Mouse (Mus musculus) T-helper 2 cell (primary cell): ENCODE results near the gene Srrm2.
"Not testable (repeated sequence)": the region's sequence is repeated elsewhere in the genome, so short reads cannot be mapped to it uniquely, and the experiment has no call there.

ENCODE experiments used
- in situ Hi-C: fragments of 300-600 bp; cut with MboI, MseI; formaldehyde crosslinking; loops from one replicate; pipeline ENCODE4 v1.15.1; 2025; ENCODE audit warnings: high pct_unique_total_duplicates

The Srrm2 gene

GRCm38 (mm10) chr17:23762976-23763375 lies 27.4 kb upstream of the Srrm2 start:
- in situ Hi-C loops, result no loop called here

- in situ Hi-C loops, result no loop called here
Measured at GRCm38 (mm10) chr17:23770493-23770892, 19.8 kb upstream of the Srrm2 start.

DNA sequence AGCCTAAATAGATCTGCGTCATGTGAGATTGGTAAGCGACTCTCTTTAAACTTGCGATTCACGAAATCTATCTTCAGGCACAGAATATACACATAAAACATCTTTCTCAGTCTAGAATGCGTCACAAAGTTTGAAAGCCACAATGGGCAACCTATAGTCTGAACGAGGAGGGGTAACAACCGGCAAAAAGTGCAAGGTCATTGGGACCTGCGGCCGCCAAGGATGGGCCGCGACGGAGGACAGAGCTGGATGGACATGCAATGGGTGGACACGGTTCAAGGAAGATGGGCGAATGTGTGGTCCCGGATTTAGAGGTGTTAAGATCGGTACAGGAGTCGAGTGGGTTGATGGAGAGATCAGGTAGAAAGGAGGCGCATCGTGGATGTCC lies 19.4 kb upstream of the Srrm2 start:
- in situ Hi-C loops, result no loop called here

GRCm38 (mm10) chr17:23771284-23772218 lies 18.8 kb upstream of the Srrm2 start, which contains the start of gene Flywch1:
Gene Flywch1, minus strand, starts transcription at chr17:23771602.
- in situ Hi-C loops, result no loop called here

DNA sequence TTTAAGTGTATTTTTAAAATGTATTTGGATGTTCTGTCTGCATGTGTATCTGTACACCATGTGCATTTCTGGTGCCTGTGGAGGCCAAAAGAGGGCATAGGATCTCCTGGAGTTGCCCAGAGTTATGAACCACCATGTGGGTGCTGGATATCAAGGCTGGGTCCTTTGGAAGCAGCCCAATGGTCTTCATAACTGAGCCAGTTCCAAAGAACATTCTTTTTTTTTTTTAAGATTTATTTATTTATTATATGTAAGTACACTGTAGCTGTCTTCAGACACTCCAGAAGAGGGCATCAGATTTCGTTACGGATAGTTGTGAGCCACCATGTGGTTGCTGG lies 18.1 kb upstream of the Srrm2 start:
- in situ Hi-C loops, result not testable (repeated sequence)

DNA sequence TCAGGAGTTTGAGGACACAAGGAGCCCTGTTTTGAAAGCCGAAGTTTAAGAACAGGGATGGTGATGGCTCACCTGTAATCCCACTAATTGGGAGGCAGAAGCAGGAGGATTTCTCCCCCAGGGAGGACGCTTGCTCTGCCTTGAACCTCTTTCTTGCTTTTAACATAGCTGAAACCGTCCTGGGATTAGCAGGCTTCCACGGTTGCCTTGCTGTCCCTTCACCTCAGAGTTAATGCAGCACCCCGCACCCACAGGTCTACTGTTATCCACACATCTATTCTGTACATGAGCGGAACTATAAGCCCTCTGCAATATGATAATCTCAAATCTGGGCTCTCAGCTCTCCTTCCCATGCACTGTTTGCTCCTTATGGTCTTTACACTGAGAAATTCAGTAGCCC lies 16.7 kb upstream of the Srrm2 start:
- in situ Hi-C loops, result no loop called here

- in situ Hi-C loops, result no loop called here
Measured at GRCm38 (mm10) chr17:23774090-23774489, 16.2 kb upstream of the Srrm2 start.

- in situ Hi-C loops, result loop anchor here (5.0 kb wide), 1 partner anchor 76 kb away; no protein-coding TSS in a partner anchor
Measured at GRCm38 (mm10) chr17:23776216-23776615, 14.1 kb upstream of the Srrm2 start.

GRCm38 (mm10) chr17:23777141-23777540 lies 13.2 kb upstream of the Srrm2 start:
- in situ Hi-C loops, result loop anchor here (5.0 kb wide), 1 partner anchor 75 kb away; no protein-coding TSS in a partner anchor

DNA sequence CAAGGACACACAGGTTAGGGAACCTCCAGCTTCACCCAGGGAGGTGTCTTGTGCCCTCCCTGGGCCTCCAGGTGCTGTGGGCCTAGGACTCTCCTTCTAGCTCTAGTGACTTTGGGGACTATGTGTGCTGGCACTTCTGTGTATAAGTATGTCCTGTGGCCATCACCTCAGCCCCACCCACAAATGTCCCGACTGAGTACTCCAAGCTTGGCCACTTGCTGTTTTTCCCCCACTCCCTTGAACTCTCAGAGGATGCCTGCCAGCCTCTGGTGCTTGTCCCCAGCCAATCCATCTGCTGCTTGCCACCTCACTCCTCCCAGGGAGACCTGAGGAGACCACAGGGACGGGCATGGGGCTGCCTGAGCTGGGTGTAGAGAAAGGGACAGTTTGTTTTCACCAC lies 11.9 kb upstream of the Srrm2 start:
- in situ Hi-C loops, result loop anchor here (5.0 kb wide), 1 partner anchor 74 kb away; no protein-coding TSS in a partner anchor

- in situ Hi-C loops, result no loop called here
Measured at GRCm38 (mm10) chr17:23783352-23783751, 7.0 kb upstream of the Srrm2 start.

GRCm38 (mm10) chr17:23785561-23786471 lies 4.5 kb upstream of the Srrm2 start, which contains the start of gene Flywch2:
Gene Flywch2, minus strand, starts transcription at chr17:23786081.
- in situ Hi-C loops, result no loop called here

- in situ Hi-C loops, result no loop called here
Measured at GRCm38 (mm10) chr17:23786510-23786931, 3.8 kb upstream of the Srrm2 start.

DNA sequence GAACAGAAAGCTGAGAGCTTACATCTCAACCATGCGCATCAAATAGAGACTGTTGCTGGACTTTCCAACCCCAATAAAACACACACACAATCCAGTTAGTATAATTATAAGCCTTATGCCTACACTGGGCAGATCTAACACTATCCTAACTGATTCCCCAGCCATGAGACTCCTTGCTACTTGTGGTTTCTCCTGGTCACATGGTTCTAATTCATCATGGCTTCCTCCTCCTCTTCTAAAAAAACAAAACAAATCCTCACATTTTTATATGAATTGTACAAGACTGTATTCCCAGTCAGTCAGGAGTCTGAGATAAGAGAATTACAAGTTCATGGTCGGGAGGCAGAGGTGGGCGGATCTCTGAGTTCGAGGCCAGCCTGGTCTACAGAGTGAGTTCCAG lies 1.4 kb upstream of the Srrm2 start:
- in situ Hi-C loops, result no loop called here

GRCm38 (mm10) chr17:23789749-23790268 lies 523 bp upstream of the Srrm2 start:
- in situ Hi-C loops, result no loop called here

DNA sequence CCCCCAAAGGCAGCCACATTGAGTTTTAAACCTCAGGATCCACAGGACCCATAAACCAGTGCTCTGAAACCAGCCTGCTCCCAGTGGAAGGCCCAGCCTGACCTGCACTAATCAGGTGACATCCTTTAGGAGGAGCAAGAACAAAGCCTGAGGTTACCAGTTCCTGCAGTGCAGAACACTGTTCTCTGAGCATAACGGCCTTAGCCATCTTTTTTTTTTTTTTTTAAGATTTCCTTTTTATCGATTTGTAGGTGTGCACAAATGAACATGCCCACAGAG lies 686 bp downstream of the Srrm2 start:
- in situ Hi-C loops, result no loop called here

DNA sequence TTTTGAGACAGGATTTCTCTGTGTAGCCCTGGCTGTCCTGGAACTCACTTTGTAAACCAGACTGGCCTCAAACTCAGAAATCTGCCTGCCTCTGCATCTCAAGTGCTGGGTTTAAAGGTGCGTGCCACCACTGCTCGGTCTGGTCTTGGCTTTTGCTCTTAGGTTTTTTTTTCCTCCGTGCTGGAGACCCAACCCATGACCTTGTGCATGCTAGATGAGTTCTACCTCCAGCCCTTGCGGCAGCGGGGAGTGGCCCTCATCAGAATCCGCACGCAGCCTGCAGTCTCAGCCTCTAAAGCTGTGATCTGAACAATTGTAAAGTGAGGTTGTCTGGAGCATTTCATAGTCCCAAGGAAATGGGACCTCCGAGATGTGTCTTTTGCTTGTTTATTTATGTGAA lies 5.0 kb downstream of the Srrm2 start:
- in situ Hi-C loops, result no loop called here

- in situ Hi-C loops, result no loop called here
Measured at GRCm38 (mm10) chr17:23797316-23797715, 7.0 kb downstream of the Srrm2 start.

DNA sequence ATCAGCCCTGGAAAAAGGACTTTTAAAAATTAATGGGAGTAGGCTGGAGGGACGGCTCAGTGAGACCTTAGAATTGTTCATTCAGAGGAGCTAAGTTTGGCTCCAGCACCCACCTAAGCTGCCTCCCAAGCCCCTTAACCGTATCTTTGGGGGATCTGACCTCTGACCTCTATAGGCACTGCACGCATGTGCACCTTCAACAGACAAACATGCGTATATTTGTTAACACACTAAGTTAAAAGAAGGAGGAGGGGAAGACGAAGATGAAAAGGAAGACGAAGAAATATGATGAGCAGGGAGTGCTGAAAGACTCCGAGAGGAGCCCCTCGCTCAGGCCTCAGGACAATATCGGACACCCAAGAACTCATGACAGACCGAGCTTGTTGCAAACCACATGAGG lies 11.3 kb downstream of the Srrm2 start:
- in situ Hi-C loops, result loop anchor here (25.0 kb wide), 1 partner anchor 1136 kb away; the partner anchor contains the start of gene Mapk8ip3

GRCm38 (mm10) chr17:23802746-23803365 lies 12.5 kb downstream of the Srrm2 start:
- in situ Hi-C loops, result loop anchor here (25.0 kb wide), 1 partner anchor 1134 kb away; the partner anchor contains the start of gene Mapk8ip3

- in situ Hi-C loops, result loop anchor here (25.0 kb wide), 1 partner anchor 1134 kb away; the partner anchor contains the start of gene Mapk8ip3
Measured at GRCm38 (mm10) chr17:23803366-23804041, 13.2 kb downstream of the Srrm2 start.
